In the genomic region with DNA sequence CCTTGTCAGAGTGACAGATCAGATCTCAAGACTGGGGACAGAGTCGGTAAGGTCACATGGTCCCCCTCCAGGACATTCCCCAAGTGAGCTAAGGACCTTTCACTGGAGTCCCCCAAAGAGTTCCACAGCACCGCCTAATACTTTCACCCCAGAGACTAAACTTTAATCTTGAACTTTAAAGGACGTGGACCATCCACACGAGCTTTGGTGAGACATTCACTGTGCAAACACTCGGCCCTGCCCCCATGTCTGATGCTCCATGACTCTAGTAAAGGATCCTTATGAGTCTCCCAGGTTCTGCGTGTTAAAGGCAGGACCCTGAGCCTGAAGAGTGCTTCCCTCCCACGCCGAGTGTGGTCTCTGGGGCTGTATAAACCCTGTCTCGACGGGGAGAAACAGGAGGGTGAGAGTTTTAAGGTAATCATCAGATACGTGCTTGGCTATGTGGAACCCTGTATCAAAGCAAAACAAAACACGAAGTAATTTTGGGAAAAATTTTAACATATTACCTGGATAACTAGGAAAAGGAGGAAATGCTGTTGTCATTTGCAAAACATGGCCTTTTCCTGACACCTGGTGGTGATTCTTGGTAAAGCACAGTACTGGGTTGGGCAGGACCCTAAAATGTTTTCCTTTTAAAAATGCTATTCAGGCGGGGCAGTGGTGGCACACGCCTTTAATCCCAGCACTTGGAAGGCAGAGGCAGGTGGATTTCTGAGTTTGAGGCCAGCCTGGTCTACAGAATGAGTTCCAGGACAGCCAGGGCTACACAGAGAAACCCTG, we compare ENCODE assay signal across 8 mouse cellular contexts.
DNase-seq lines count a peak whose midpoint lies in the region; ATAC-seq and TF ChIP-seq lines count a peak whose summit lies in the region.

No protein-coding gene starts in this region.

- peaks cover 19% of the 10 kb centered on the region for H3K36me3 ChIP-seq in embryonic facial prominence, embryonic 10.5 days (replicated peaks)
- H3K36me3 ChIP-seq in lung, postnatal 0 days (ENCODE audit: insufficient read depth, low read length): peaks cover 8% of the 10 kb centered on the region; the same call in 1 of the 2 replicates

- no peaks in the 10 kb centered on the region for H3K27me3 ChIP-seq in embryonic facial prominence, embryonic 10.5 days (replicated peaks; ENCODE audit: low read depth, poor library complexity, severe bottlenecking)
- no peaks in the 10 kb centered on the region for H3K27me3 ChIP-seq in lung, postnatal 0 days (replicated peaks; ENCODE audit: insufficient read depth, low read length)

- no peak overlapping the region for H3K4me2 ChIP-seq in lung, postnatal 0 days (replicated peaks; ENCODE audit: low read depth, low read length)

- H3K4me3 ChIP-seq in embryonic facial prominence, embryonic 10.5 days: no peak overlapping the region
- no peak overlapping the region for H3K4me3 ChIP-seq in lung, postnatal 0 days (ENCODE audit: low read depth, low read length)

- peak; percentile 82 for TF ChIP-seq CTCF in lung, postnatal 0 days (IDR thresholded peaks at IDR 0.05)

- peaks cover 10% of the 10 kb centered on the region; the same call in 1 of the 2 replicates for H3K4me1 ChIP-seq in embryonic facial prominence, embryonic 10.5 days
- no peaks in the 10 kb centered on the region for H3K4me1 ChIP-seq in lung, postnatal 0 days (ENCODE audit: insufficient read depth, low read depth, low read length)

- TF ChIP-seq EP300 in lung, postnatal 0 days (IDR thresholded peaks at IDR 0.05): no peak

- H3K9me3 ChIP-seq in embryonic facial prominence, embryonic 10.5 days: no peaks in the 10 kb centered on the region
- no peaks in the 10 kb centered on the region for H3K9me3 ChIP-seq in lung, postnatal 0 days (ENCODE audit: low read length)

- 79% methylated on average over 14 of the region's 14 CpGs for WGBS in embryonic facial prominence, embryonic 10.5 days
- 59% methylated on average over 14 of the region's 14 CpGs for WGBS in lung, postnatal 0 days

- peak; percentile 57 for DNase-seq in cerebellum, adult 11 months
- DNase-seq in 3T3-L1 (ENCODE audit: low read depth, low spot score): peak; percentile 72
- peak; percentile 60 to 67 for DNase-seq in adrenal gland, postnatal 36 days
- peak; percentile 45 for DNase-seq in embryonic facial prominence, embryonic 10.5 days (ENCODE audit: low spot score)
- peak; percentile 69 for DNase-seq in kidney, adult 9 months
- peak; percentile 45 for DNase-seq in lung, postnatal 0 days (ENCODE audit: low spot score)
- peak; percentile 24 for DNase-seq in spleen, adult 12 weeks (ENCODE audit: low spot score)

- no peak overlapping the region for H3K9ac ChIP-seq in lung, postnatal 0 days (replicated peaks; ENCODE audit: low read depth)

- no peak for ATAC-seq in cerebellum, adult (ENCODE audit: insufficient number of reproducible peaks, low FRiP score, low TSS enrichment)
- no peak for ATAC-seq in lung, postnatal 0 days

- no peak overlapping the region for H3K27ac ChIP-seq in embryonic facial prominence, embryonic 10.5 days (replicated peaks)
- H3K27ac ChIP-seq in lung, postnatal 0 days (ENCODE audit: low read length): no peak overlapping the region
